Mouse (Mus musculus) spleen, adult 2 months (tissue): Measurements from ENCODE around the gene Dusp7. TPM values are rescaled to one million over a fixed set of nuclear protein-coding genes. Genes with fewer than 3 reads are reported as not detected.

Experiments
- DNase-seq, 2 experiments: peaks; one replicate each; pipeline versions ENCODE4 v3.0.0 to v3.0.0-alpha.2; 2012 to 2021; ENCODE audit warnings: low spot score in 2 of 2, low read depth in 1 of 2
- H3K27ac ChIP-seq: fragments of 200-500 bp; 2 replicates; pipeline ENCODE4 v1.5.1; 2012; ENCODE audit warnings: low read length, inconsistent platforms; ENCODE audit not compliant: insufficient read depth
- H3K27me3 ChIP-seq: fragments of 200-500 bp; 2 replicates; pipeline ENCODE4 v1.6.1; 2012; ENCODE audit warnings: mild to moderate bottlenecking, moderate library complexity, low read length, inconsistent platforms; ENCODE audit not compliant: control insufficient read depth, insufficient read depth
- H3K36me3 ChIP-seq: fragments of 200-500 bp; 2 replicates; pipeline ENCODE4 v1.6.1; 2012; ENCODE audit warnings: mild to moderate bottlenecking, low read length, inconsistent platforms; ENCODE audit not compliant: control insufficient read depth, insufficient read depth
- H3K4me1 ChIP-seq: fragments of 200-500 bp; 2 replicates; pipeline ENCODE4 v1.6.1; 2011; ENCODE audit warnings: inconsistent platforms; ENCODE audit not compliant: control insufficient read depth, insufficient read depth, insufficient read length
- H3K4me3 ChIP-seq: fragments of 200-500 bp; 2 replicates; pipeline ENCODE4 v1.5.1; 2011; ENCODE audit warnings: mild to moderate bottlenecking, inconsistent platforms; ENCODE audit not compliant: insufficient read depth, insufficient read length; ENCODE audit errors: extremely low read depth
- CTCF ChIP-seq: fragments of 200-500 bp; IDR thresholded peaks from 2 replicates; pipeline ENCODE4 v1.5.1; 2011; ENCODE audit warnings: mild to moderate bottlenecking, inconsistent platforms; ENCODE audit not compliant: insufficient read depth, insufficient read length, insufficient replicate concordance; ENCODE audit errors: extremely low read depth
- POLR2A ChIP-seq: fragments of 200-500 bp; IDR thresholded peaks from 2 replicates; pipeline ENCODE4 v1.6.1; 2011; ENCODE audit warnings: low read depth, low read length, inconsistent platforms
- WGBS: fragments of 180-500 bp; shearing (Covaris S2); methylation state at CpG from one replicate; pipeline ENCODE4 v1.1.7; 2018; 5-methylcytosine and 5-hydroxymethylcytosine counted together
- polyA plus RNA-seq: library from polyadenylated mRNA; depleted of rRNA; stranded (reverse); fragments of >200 nt; gene quantifications from 2 replicates; pipeline ENCODE4 v1.2.3, GENCODE M21; 2012

Dusp7 gene
- polyA plus RNA-seq, 1 experiment: 73.1 TPM

- no peak overlapping the region for H3K27ac ChIP-seq
- no peak for DNase-seq
- WGBS: 94% methylated on average over 6 of the region's 6 CpGs
- TF ChIP-seq CTCF: no peak
- no peak for TF ChIP-seq POLR2A
- H3K4me1 ChIP-seq: no peaks in the 10 kb centered on the region
- H3K36me3 ChIP-seq: no peaks in the 10 kb centered on the region
- no peaks in the 10 kb centered on the region for H3K27me3 ChIP-seq
- no peak overlapping the region for H3K4me3 ChIP-seq
These were observed 13.6 kb upstream of the Dusp7 start for GRCm38 (mm10) chr9:106354810-106355209.

- no peaks in the 10 kb centered on the region for H3K27me3 ChIP-seq
- H3K4me1 ChIP-seq: no peaks in the 10 kb centered on the region
- 93% methylated on average over 10 of the region's 10 CpGs for WGBS
- H3K4me3 ChIP-seq: no peak overlapping the region
- H3K36me3 ChIP-seq: no peaks in the 10 kb centered on the region
- TF ChIP-seq POLR2A: no peak
- no peak for TF ChIP-seq CTCF
- no peak overlapping the region for H3K27ac ChIP-seq
- no peak for DNase-seq
These were observed 13.0 kb upstream of the Dusp7 start for GRCm38 (mm10) chr9:106355217-106355974.

- no peaks in the 10 kb centered on the region for H3K27me3 ChIP-seq
- H3K4me3 ChIP-seq: no peak overlapping the region
- H3K36me3 ChIP-seq: no peaks in the 10 kb centered on the region
- H3K27ac ChIP-seq: no peak overlapping the region
- DNase-seq: no peak
- H3K4me1 ChIP-seq: no peaks in the 10 kb centered on the region
- TF ChIP-seq CTCF: no peak
- TF ChIP-seq POLR2A: no peak
These were observed 12.5 kb upstream of the Dusp7 start for GRCm38 (mm10) chr9:106355975-106356286.

- DNase-seq: no peak
- Histone ChIP-seq H3K4me1 (no peaks in the 10 kb centered on the region), H3K4me3 (no peak overlapping the region), H3K27me3 (no peaks in the 10 kb centered on the region), H3K36me3 (no peaks in the 10 kb centered on the region), H3K27ac (no peak overlapping the region)
- no peak for TF ChIP-seq POLR2A
- TF ChIP-seq CTCF: no peak
- WGBS: 77% methylated on average over 10 of the region's 10 CpGs
These were observed 12.0 kb upstream of the Dusp7 start for GRCm38 (mm10) chr9:106356323-106356844.

GRCm38 (mm10) chr9:106357167-106357566 lies 11.3 kb upstream of the Dusp7 start:
- Histone ChIP-seq H3K4me3 (no peak overlapping the region), H3K27ac (no peak overlapping the region), H3K36me3 (no peaks in the 10 kb centered on the region), H3K27me3 (no peaks in the 10 kb centered on the region), H3K4me1 (no peaks in the 10 kb centered on the region)
- TF ChIP-seq CTCF (no peak), POLR2A (no peak)
- DNase-seq: no peak
- 86% methylated on average over 3 of the region's 3 CpGs for WGBS

- WGBS: 92% methylated on average over 6 of the region's 6 CpGs
- Histone ChIP-seq H3K27me3 (no peaks in the 10 kb centered on the region), H3K27ac (no peak overlapping the region), H3K4me3 (no peak overlapping the region), H3K36me3 (no peaks in the 10 kb centered on the region), H3K4me1 (no peaks in the 10 kb centered on the region)
- DNase-seq: no peak
- TF ChIP-seq POLR2A: no peak
- TF ChIP-seq CTCF: no peak
These were observed 9.1 kb upstream of the Dusp7 start for GRCm38 (mm10) chr9:106359297-106359696.

GRCm38 (mm10) chr9:106361140-106361539 lies 7.3 kb upstream of the Dusp7 start:
- Histone ChIP-seq H3K36me3 (no peaks in the 10 kb centered on the region), H3K4me3 (no peak overlapping the region), H3K27me3 (no peaks in the 10 kb centered on the region), H3K27ac (no peak overlapping the region), H3K4me1 (no peaks in the 10 kb centered on the region)
- DNase-seq: no peak
- WGBS: 71% methylated on average over 6 of the region's 6 CpGs
- no peak for TF ChIP-seq POLR2A
- no peak for TF ChIP-seq CTCF
